Mouse (Mus musculus) frontal cortex, postnatal 36 days (tissue): Measurements from ENCODE around the gene Trnt1.

Experiments used
- DNase-seq, 2 experiments: peaks; one replicate each; pipeline ENCODE4 v3.0.0; 2022; ENCODE audit warnings: low spot score in 2 of 2

The Trnt1 gene

GRCm38 (mm10) chr6:106787138-106787537 lies 18.2 kb downstream of the Trnt1 start:
- no peak for DNase-seq

GRCm38 (mm10) chr6:106791429-106791828 lies 22.5 kb downstream of the Trnt1 start:
- no peak for DNase-seq

- DNase-seq, result no peak
Observed at GRCm38 (mm10) chr6:106792486-106792885, 23.6 kb downstream of the Trnt1 start.

GRCm38 (mm10) chr6:106793088-106793487 lies 24.2 kb downstream of the Trnt1 start:
- no peak for DNase-seq

- DNase-seq, result no peak
Observed at GRCm38 (mm10) chr6:106793621-106794020, 24.7 kb downstream of the Trnt1 start.

- DNase-seq, result no peak
Observed at GRCm38 (mm10) chr6:106794094-106794814, 25.3 kb downstream of the Trnt1 start.

GRCm38 (mm10) chr6:106799333-106800226 lies 30.7 kb downstream of the Trnt1 start, which contains the start of gene Crbn:
Gene Crbn (minus strand): TSS chr6:106800077.
- DNase-seq, result peak; percentile 92 to 94

- DNase-seq, result no peak
Observed at GRCm38 (mm10) chr6:106800227-106800557, 31.3 kb downstream of the Trnt1 start.

GRCm38 (mm10) chr6:106804904-106805303 lies 36.0 kb downstream of the Trnt1 start:
- DNase-seq, result peak; percentile 14 to 40

GRCm38 (mm10) chr6:106809161-106809560 lies 40.2 kb downstream of the Trnt1 start:
- no peak for DNase-seq

GRCm38 (mm10) chr6:106810686-106811085 lies 41.8 kb downstream of the Trnt1 start:
- DNase-seq, result no peak

- no peak for DNase-seq
Observed at GRCm38 (mm10) chr6:106819246-106819645, 50.3 kb downstream of the Trnt1 start.

- DNase-seq, result no peak
Observed at GRCm38 (mm10) chr6:106819906-106820305, 51.0 kb downstream of the Trnt1 start.

- DNase-seq, result no peak
Observed at GRCm38 (mm10) chr6:106820566-106820965, 51.6 kb downstream of the Trnt1 start.

GRCm38 (mm10) chr6:106822329-106822728 lies 53.4 kb downstream of the Trnt1 start:
- peak; percentile 11 to 59 for DNase-seq
